Mouse (Mus musculus) bone marrow, adult 2 months (tissue): ENCODE results near the gene Tcam1. TPM values are rescaled to one million over a fixed set of nuclear protein-coding genes. Genes with fewer than 3 reads are reported as not detected.

Source experiments
- H3K27ac ChIP-seq: fragments of 200-500 bp; 2 replicates; pipeline ENCODE4 v1.5.1; 2012; ENCODE audit warnings: low read depth, mild to moderate bottlenecking, control low read depth, inconsistent platforms, low read length; ENCODE audit not compliant: control insufficient read depth, poor library complexity, insufficient read depth
- H3K4me1 ChIP-seq: fragments of 200-500 bp; 2 replicates; pipeline ENCODE4 v1.6.1; 2011; ENCODE audit warnings: low read length; ENCODE audit not compliant: control insufficient read depth, insufficient read depth
- H3K4me3 ChIP-seq: fragments of 200-500 bp; replicated peaks from 2 replicates; pipeline ENCODE3; 2011; ENCODE audit warnings: mild to moderate bottlenecking, low read depth, low read length, control low read depth; ENCODE audit not compliant: control insufficient read depth
- CTCF ChIP-seq: fragments of 200-500 bp; IDR thresholded peaks from 2 replicates; pipeline ENCODE4 v1.5.1; 2011; ENCODE audit warnings: low read length, control low read depth; ENCODE audit not compliant: control insufficient read depth, insufficient read depth
- POLR2A ChIP-seq: fragments of 200-500 bp; IDR thresholded peaks from 2 replicates; pipeline ENCODE4 v1.6.1; 2011; ENCODE audit warnings: low read depth, mild to moderate bottlenecking, control low read depth, low read length, borderline replicate concordance; ENCODE audit not compliant: control insufficient read depth
- WGBS: fragments of 180-500 bp; shearing (Covaris S2); methylation state at CpG from one replicate; pipeline ENCODE4 v1.1.7; 2018; 5-methylcytosine and 5-hydroxymethylcytosine counted together
- polyA plus RNA-seq: library from polyadenylated mRNA; stranded (reverse); fragments of >200 nt; gene quantifications from 2 replicates; pipeline ENCODE4 v1.2.4, GENCODE M21; 2011; ENCODE audit warnings: low replicate concordance; ENCODE audit not compliant: missing spikeins, insufficient read depth, insufficient read length

The Tcam1 gene
- polyA plus RNA-seq, 1 experiment, result not detected

DNA sequence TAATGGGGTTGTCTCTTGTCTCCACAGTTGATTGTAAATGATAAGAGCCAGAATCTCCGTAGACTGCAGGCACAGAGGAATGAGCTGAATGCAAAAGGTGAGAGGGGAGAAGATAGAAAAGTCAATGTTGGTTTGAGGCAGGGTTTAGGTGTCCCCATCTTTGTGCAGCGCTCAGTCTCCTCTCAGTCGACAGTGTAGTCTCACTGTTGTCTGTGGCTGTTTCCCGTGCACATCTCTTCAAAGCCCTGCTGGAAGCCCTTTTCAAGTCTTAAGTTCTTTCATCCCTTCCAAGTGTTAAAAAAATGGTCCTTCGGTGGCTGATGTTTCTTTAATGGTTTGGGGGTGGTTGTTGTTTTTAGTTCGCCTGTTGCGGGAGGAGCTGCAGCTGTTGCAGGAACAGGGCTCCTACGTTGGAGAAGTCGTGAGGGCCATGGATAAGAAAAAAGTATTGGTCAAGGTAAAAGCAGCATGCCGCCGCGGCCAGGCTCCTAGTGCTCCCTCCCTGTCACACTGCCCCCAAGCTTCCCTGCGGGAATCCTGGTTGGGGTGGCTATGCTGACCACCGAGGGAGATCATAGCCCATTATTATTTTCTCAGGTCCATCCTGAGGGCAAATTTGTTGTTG is 15.5 kb upstream of the Tcam1 start:
- 90% methylated on average over 14 of the region's 14 CpGs for WGBS
- peaks cover 2% of the 10 kb centered on the region; the same call in 1 of the 2 replicates for H3K4me1 ChIP-seq
- no peak overlapping the region for H3K4me3 ChIP-seq
- TF ChIP-seq CTCF, result no peak
- no peak for TF ChIP-seq POLR2A
- H3K27ac ChIP-seq, result no peak overlapping the region

DNA sequence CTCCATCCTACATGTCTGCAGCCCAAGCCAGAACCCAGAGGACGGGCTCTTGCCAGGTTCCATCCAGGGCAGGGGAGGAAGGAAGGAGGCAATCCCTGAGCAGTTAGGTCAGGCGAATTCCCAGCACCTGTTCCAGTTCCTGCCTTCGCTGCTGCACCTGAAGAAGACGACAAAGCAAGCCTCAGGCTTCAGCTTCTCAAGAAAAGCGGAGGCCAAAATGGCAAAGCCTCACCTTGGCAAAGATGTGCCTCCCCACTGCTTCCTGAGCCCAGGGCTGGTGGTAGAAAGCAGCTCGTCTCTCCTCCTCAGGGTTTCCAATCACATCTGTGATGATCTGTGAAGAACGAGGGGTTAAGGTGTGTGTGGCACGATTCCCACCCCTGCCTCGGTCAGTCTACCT is 12.5 kb upstream of the Tcam1 start:
- H3K27ac ChIP-seq, result no peak overlapping the region
- TF ChIP-seq POLR2A, result no peak
- no peak for TF ChIP-seq CTCF
- WGBS, result 84% methylated on average over 9 of the region's 9 CpGs
- no peaks in the 10 kb centered on the region for H3K4me1 ChIP-seq
- no peak overlapping the region for H3K4me3 ChIP-seq

DNA sequence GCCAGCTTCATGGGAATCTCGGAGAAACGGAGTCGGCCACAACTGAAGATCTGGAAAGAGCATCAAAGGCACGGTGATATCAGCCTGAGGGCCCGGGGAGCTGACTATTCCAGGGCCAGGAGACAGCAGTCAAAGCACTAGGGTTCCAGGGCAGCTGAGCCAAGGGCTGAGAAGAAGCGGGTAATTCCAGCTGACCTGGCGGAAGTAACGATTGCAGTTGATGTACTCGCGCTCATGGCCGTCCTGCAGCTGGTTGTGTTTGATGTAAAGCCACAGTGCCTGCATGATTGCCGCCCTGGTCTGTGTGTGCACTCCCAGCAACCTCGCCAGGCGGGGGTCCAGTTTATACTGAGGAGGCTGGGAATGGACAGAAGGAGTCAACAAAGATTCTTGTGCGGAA is 11.5 kb upstream of the Tcam1 start:
- Histone ChIP-seq H3K4me3 (no peak overlapping the region), H3K4me1 (peaks cover 2% of the 10 kb centered on the region; the same call in 1 of the 2 replicates), H3K27ac (no peak overlapping the region)
- 93% methylated on average over 15 of the region's 15 CpGs for WGBS
- TF ChIP-seq POLR2A (no peak), CTCF (no peak)

DNA sequence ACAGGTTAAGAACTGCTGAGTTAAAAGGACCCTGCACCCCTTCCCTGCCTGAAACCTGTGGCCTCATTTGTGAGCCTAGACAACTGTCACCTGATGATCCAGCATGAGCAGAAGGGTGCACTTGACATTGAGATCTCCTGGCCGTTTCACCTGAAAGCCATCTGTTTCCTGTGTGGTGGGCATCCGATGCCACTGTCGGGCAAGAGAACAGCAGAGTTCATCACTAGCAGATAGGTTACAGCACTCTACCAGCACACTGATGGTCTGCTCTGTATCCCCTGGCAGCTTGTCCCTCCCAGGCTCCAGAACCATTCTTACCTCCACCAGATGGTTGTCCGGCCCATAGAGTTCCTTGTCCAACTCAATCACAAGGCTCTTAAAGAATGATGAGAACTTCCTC is 10.9 kb upstream of the Tcam1 start:
- TF ChIP-seq CTCF (no peak), POLR2A (no peak)
- H3K4me1 ChIP-seq, result peaks cover 3% of the 10 kb centered on the region; the same call in 1 of the 2 replicates
- WGBS, result 50% methylated on average over 4 of the region's 4 CpGs
- H3K4me3 ChIP-seq, result no peak overlapping the region
- no peak overlapping the region for H3K27ac ChIP-seq

DNA sequence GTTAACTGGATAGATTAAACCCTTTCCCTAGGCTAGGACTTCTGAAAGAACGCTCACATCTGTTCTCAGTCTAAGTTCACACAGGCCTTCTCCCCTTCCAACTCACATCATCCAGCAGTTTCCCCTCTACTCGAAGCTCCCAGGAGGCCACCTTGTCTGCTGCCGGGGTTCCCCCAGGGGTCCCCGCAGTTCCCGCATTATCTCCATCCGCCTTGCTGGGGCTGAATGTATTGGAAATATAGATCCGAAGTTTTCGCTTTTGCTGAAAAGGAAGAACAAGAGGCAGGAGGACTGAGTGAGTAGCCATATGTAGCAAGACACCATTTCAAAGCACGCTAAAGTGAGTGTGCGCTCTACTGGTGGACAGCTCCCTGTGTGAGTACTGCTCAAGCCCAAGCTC is 10.0 kb upstream of the Tcam1 start:
- Histone ChIP-seq H3K4me3 (no peak overlapping the region), H3K27ac (no peak overlapping the region), H3K4me1 (peaks cover 5% of the 10 kb centered on the region; the same call in 1 of the 2 replicates)
- TF ChIP-seq POLR2A (no peak), CTCF (no peak)
- WGBS, result 89% methylated on average over 10 of the region's 10 CpGs

DNA sequence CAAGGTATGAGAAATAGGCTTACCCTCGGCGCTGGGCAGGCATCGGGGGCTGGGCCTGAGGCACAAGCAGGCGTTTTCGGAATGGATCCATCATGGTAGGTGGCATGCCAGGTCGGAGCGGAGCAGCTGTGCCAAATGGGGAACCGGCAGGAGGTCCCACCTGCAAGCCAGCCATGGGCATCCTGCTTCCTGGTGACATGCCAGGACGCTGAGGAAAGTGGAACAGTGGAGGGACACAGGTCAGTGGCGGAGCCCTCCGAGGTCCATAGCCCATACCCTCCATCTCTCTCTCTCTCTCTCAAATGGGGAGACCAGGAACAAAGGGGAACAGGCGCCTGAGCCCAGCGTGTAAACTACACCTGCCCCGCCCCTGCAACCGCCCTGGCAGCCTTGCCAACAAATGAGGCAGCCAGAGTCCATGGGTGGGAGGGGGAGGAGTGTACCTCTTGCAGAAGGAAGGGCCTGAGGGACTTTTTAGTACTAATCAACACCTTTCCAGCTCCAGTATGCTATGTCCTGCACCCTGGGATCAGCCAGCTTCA is 9.1 kb upstream of the Tcam1 start:
- H3K27ac ChIP-seq, result no peak overlapping the region
- peaks cover 7% of the 10 kb centered on the region; the same call in 1 of the 2 replicates for H3K4me1 ChIP-seq
- TF ChIP-seq POLR2A (no peak), CTCF (no peak)
- WGBS, result 66% methylated on average over 15 of the region's 15 CpGs
- H3K4me3 ChIP-seq, result no peak overlapping the region

DNA sequence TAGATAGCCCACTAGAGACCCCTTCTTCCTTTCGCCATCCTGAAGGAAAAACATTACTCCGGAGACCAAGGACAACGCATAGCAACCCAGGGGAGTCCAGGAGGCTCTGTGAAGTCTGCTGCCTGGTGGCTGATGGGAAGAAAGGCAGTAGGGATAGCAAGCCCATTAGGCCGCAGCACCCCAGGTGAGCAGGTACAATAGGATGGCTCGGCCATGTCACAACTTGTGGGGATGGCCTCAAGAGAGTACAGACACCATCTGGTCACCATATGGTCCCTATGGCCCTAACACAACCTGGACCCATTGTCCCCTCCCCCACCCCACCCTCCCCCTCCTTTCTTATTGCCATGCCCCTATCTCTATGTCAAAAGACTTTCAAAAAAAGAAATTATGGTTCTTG is 8.6 kb upstream of the Tcam1 start:
- H3K4me3 ChIP-seq, result no peak overlapping the region
- no peak overlapping the region for H3K27ac ChIP-seq
- 92% methylated on average over 5 of the region's 5 CpGs for WGBS
- H3K4me1 ChIP-seq, result peaks cover 7% of the 10 kb centered on the region; the same call in 1 of the 2 replicates
- TF ChIP-seq POLR2A (no peak), CTCF (no peak)

DNA sequence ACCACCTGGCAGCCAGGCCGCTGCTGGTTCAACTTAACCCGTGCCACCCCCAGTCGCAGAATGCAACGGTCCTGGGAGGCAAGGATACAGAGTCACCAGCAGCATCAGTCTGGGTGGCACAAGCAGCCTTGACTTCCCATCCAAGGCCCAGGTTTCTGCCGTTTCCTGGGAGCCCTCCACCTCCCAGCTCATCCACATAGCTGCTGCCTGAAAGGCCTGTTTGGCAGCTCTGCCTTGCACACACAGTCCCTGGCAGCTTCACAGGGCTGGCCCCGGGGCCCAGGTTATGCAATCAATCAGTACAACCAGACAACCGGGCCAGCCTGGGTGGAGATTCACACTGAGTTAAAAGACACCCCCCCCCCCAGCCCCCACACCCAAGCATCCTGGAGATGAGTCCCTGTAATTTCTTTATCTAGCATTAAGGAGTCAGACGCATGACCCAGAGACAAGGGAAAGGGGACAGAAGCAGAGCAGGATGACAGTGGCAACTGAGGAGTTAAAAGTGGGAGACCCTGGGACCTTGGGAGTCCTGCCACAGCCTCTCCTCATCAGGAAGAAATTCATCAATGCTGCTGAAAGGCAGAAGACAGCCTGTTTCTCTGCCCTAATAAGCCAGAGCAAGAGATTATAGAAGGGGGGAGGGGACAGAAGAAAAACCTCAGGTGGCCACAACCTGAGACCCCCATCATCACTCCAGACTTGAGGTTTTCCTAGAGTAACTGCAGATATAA is 8.0 kb upstream of the Tcam1 start:
- TF ChIP-seq CTCF, result no peak
- no peak for TF ChIP-seq POLR2A
- no peak overlapping the region for H3K27ac ChIP-seq
- WGBS, result 58% methylated on average over 8 of the region's 8 CpGs

DNA sequence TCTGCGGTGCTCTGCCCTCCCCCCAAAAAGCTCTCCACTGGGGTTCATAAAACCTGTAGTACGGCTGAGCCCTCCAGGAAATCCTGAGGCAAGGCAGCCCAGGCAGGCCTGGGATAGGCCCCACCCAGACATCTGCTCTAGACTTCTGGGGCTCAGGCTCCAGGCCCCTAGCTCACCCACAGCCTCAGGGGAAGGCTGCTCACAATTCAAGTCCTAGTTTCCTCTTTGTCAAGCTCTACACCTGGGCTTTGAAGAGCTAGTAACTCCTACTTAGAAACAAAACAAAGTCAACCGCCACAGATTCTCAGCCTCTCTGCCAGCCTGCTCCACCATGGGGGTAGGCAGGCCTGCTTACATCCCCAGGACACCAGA is 7.4 kb upstream of the Tcam1 start:
- 22% methylated on average over 3 of the region's 3 CpGs for WGBS
- Histone ChIP-seq H3K27ac (peak overlapping the region; percentile 38), H3K4me1 (peaks cover 7% of the 10 kb centered on the region; the same call in 1 of the 2 replicates), H3K4me3 (no peak overlapping the region)
- TF ChIP-seq CTCF (no peak), POLR2A (no peak)

More for the DNA sequence above, 8.0 kb upstream of the Tcam1 start:
- H3K4me1 ChIP-seq, result peaks cover 7% of the 10 kb centered on the region; the same call in 1 of the 2 replicates
- H3K4me3 ChIP-seq, result no peak overlapping the region
